Mouse (Mus musculus) ES-E14 (cell line): Measurements from ENCODE around the gene Rpl19.

Experiments used
- CHD2 ChIP-seq: IDR thresholded peaks from 2 replicates; pipeline ENCODE4 v1.6.1; 2014; ENCODE audit warnings: mild to moderate bottlenecking, low read depth, low read length, inconsistent platforms
- HCFC1 ChIP-seq: IDR thresholded peaks from 2 replicates; pipeline ENCODE4 v1.6.1; 2012; ENCODE audit warnings: low read length, inconsistent platforms, borderline replicate concordance; ENCODE audit not compliant: insufficient read depth
- MAFK ChIP-seq: IDR thresholded peaks from 2 replicates; pipeline ENCODE4 v1.6.1; 2014; ENCODE audit warnings: mild to moderate bottlenecking, low read depth, low read length, inconsistent platforms; ENCODE audit not compliant: insufficient read depth
- ZNF384 ChIP-seq: IDR thresholded peaks from 2 replicates; pipeline ENCODE4 v1.6.1; 2012; ENCODE audit warnings: low read depth, low read length, inconsistent platforms

DNA sequence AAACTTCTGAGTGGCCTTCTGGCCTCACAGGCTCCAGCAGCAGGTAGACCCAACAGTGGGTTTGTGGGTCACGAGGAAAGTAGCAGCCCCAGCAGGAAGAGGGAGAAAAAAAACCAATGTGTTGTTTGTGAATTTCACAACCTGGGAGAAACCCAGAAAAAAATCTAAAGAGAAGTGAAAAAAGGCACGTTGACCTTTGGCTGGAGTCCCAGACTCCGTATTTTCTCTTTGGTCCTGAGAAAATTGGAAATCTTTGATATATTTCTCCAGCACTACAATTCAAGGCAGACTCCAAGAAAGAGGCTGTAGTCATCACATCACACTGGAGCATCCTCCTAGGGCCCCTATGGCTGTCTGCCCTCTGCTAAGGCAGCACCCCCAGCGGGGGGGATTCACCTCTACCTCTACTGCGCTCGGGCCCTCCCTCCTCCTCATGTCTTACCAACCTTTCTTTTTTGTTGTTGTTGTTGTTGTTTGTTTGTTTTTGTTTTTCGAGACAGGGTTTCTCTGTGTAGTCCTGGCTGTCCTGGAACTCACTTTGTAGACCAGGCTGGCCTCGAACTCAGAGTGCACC lies 29.0 kb upstream of the Rpl19 start:
- TF ChIP-seq HCFC1 (no peak), MAFK (no peak), CHD2 (no peak), ZNF384 (no peak)
